Mouse (Mus musculus) adrenal gland, postnatal 4 days (tissue): ENCODE results near the gene Ldlrad2. TPM values are rescaled to one million over a fixed set of nuclear protein-coding genes. Genes with fewer than 3 reads are reported as not detected.

ENCODE experiments used
- DNase-seq, 2 experiments: peaks; one replicate each; pipeline ENCODE4 v3.0.0; 2021 to 2022; ENCODE audit warnings: low spot score in 2 of 2, mixed read lengths in 2 of 2
- microRNA-seq: library from miRNA; unstranded; fragments of <30 nt; microRNA quantifications from one replicate; pipeline ENCODE4 v1.2.0, GENCODE M21; 2021
- total RNA-seq, 2 experiments: library from RNA; stranded (reverse); gene quantifications; 2 replicates each; pipeline ENCODE4 v1.2.3; 2021

Ldlrad2 gene
- total RNA-seq, 2 experiments from 2014 or later: not detected

GRCm38 (mm10) chr4:137556673-137557210 is 17.6 kb downstream of the Ldlrad2 start:
- no peak for DNase-seq

GRCm38 (mm10) chr4:137553466-137553865 is 20.9 kb downstream of the Ldlrad2 start:
- no peak for DNase-seq

GRCm38 (mm10) chr4:137546003-137546525 is 28.3 kb downstream of the Ldlrad2 start:
- DNase-seq: no peak

GRCm38 (mm10) chr4:137545568-137545967 is 28.8 kb downstream of the Ldlrad2 start:
- DNase-seq: no peak

- no peak for DNase-seq
Observed at GRCm38 (mm10) chr4:137542968-137543367, 31.4 kb downstream of the Ldlrad2 start.

GRCm38 (mm10) chr4:137540356-137540755 is 34.0 kb downstream of the Ldlrad2 start:
- DNase-seq: no peak

GRCm38 (mm10) chr4:137527872-137528271 is 46.5 kb downstream of the Ldlrad2 start:
- DNase-seq: no peak

- DNase-seq: no peak
Observed at GRCm38 (mm10) chr4:137527368-137527767, 47.0 kb downstream of the Ldlrad2 start.

- no peak for DNase-seq
Observed at GRCm38 (mm10) chr4:137525426-137525825, 48.9 kb downstream of the Ldlrad2 start.

Small RNA genes lying within 50 kb of the gene (microRNA-seq; reads per million reads assigned to microRNA genes)
- gene Mir7018: 5.0 reads per million, percentile 14 among the genes with 10 or more reads in this experiment

Other genes with a start within 250 kb of the Ldlrad2 start
- gene Cdc42, start 216.8 kb downstream of the Ldlrad2 start, total RNA-seq: 100 to 1,000 TPM; 407 to 413 TPM
- 1 to 10 TPM in 1 of 2 experiments, not detected in 1; 8.3 TPM for gene Cela3a, start 164.8 kb downstream of the Ldlrad2 start, total RNA-seq
- 100 to 1,000 TPM in 1 of 2 experiments, not detected in 1; 918 TPM for gene Cela3b, start 144.0 kb downstream of the Ldlrad2 start, total RNA-seq
- gene 1700013G24Rik, start 121.3 kb downstream of the Ldlrad2 start, total RNA-seq: not detected
- 100 to 1,000 TPM; 170 to 191 TPM for gene Hspg2, start 105.8 kb downstream of the Ldlrad2 start, total RNA-seq
- 100 to 1,000 TPM; 139 to 150 TPM for gene Usp48, start 19.2 kb upstream of the Ldlrad2 start, total RNA-seq
- 10 to 100 TPM; 83.5 to 96.1 TPM for gene Rap1gap, start 90.2 kb upstream of the Ldlrad2 start, total RNA-seq
- gene Alpl, start 221.8 kb upstream of the Ldlrad2 start, total RNA-seq: 10 to 100 TPM; 10.1 to 15.9 TPM